Mouse (Mus musculus): ENCODE measurements at regions not wholly inside any gene's neighbourhood (a gene's known extent, or its start where the extent isn't known, plus 50 kb on each side); places are given as distances from the start of the nearest gene placed in this dataset.
A peak's percentile ranks its signal among the peaks of the same experiment; 100 is the strongest.
"Not testable (repeated sequence)": the region's sequence is repeated elsewhere in the genome, so short reads cannot be mapped to it uniquely, and the experiment has no call there.

DNA sequence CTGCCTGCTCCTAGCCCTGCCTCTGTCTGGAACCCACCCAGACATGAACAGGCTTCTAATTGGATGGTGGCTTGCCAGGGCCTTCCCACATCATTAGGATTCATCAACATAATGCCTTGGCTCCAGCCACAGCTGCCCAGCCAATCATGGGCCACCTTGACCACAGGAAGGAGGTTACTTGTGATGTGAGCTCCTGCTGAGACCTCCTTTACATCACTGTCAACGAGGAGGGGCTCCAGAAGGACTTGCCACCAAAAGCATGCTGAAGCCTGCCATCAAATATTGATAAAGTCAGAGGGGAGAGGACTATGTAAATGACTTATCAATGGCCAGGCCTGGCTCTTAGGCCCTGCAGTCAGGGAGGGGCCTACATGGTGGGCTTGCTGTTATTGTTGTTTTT is 175.6 kb downstream of the Map1s start:
- not testable (repeated sequence) for DNase-seq (ENCODE audit: low spot score)

DNA sequence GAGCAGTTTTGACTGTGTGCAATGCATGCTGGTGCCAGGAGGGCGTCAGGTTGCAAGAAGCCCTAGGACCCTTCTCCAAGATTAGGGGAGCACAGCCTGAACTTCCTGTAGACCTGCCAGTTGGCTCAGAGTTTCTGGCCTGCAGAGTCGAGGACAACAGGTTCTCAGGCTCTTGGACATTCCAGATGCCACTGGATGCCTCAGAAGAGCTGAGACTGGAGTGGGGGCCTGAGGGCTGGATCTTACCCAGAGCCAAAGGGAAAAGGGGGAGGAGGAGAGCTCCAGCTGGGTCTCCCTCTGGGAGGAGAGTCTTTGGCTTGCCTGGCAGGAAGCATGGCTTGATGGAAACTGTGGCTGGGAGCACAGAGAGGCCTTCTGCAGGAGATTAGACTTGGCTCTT is 145.4 kb upstream of the Myo9b start:
- not testable (repeated sequence) for DNase-seq (ENCODE audit: low spot score)

DNA sequence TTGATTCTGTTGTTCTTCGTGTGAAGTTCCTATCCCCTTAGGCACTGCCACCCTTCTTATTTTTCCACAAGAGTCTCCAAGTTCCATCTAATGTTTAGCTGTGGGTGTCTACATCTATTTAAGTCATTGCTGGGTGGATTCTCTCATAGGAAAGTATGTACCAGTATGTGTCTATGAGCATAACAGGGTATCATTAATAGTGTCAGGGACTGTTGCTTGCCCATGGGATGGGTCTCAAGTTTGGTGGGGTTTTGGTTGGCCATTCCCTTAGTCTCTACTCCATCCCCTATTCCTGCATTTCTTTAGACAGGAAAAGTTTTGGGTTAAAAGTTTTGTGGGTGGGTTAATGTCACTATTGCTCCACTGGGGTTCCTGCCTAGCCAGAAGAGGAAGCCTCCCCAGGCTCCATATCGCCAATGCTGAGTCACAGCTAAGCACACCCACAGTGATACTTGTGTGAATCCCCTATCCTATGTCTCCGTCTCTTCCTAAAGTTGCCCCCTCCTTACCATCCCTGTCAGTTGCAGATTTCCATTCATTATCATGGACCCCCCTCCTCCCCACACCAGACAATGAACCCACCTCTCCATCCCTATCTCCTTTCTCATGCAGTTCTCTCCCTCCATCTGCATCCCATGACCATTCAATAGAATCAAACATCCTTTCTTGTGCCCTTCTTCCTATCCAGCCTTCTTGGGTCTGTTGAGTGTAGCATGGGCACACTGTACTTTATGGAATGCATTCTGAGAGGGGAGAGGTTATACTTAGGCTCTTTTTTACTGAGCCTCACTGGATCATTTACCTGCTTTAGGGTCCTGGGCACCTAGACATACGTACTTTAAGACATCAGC is 141.9 kb upstream of the Myo9b start:
- no peak for DNase-seq (ENCODE audit: low spot score)

DNA sequence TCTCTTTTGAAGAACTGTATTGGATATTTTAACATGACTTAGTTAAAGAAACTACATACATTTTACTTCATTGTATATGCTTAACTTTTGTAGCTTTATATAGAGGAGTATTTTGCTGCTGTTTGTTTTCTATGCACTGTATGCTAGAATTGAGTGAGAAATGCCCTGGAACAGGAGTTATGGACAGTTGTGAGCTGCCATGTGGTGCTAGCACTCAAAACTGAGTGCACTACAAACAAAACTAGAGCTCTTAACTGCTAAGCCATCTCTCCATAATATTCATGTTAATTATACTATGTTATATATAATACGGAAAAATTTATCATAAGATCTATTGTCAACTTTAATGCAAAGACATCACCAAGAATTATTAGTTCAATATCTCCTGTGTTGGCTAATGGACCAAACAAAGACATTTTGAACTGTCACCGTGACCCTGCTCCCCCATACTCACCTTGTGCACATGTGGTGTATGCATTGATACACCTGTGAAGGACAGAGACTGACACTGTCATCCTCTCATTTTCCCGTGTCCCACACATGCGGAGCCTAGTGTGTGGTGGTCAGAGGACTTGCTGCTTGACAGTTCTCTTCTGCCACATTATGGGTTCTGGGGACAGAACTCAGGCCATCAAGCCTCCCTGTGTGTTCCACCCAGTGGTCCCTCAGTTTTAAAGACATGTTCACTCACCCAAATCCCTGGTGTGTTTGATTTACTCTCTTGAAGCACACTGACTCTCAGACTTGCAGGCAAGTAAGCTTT is 141.0 kb upstream of the Myo9b start:
- DNase-seq (ENCODE audit: low spot score): peak; percentile 26

DNA sequence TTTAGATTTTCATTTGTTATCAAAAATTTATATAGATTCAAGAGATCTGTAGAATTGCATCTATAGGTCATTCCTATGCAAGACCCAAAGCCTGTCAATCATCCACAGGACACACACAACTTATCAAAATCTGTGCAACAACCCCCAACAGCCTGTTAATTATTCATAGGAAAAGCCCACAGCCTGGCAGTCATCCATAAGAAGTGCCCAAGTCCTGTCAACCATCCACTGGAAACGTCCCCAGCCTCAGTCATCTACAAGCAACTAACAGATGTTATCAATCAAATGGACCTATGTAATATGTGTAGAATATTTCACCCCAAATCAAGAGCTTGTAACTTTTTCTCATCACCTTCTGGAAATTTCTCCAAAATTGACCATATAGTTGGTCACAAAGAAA is 139.6 kb upstream of the Myo9b start:
- peak; percentile 19 for DNase-seq (ENCODE audit: low spot score)

DNA sequence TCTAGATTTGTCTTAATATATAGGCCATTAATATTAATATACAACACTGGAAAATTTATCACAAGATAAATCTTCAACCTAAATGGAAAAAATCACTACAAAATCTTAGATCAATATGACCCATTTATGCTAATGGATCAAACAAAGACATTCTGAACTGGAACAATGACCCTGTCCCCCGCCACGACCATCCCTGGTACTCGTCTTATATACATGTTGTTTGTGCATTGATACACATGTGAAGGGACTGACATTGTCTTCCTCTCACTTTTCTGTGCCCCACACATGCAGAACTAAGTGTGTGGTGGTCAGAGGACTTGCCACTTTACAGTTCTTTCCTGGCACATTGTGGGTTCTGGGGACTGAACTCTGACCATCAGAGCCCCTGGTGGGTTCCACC is 135.4 kb upstream of the Myo9b start:
- not testable (repeated sequence) for DNase-seq (ENCODE audit: low spot score)

DNA sequence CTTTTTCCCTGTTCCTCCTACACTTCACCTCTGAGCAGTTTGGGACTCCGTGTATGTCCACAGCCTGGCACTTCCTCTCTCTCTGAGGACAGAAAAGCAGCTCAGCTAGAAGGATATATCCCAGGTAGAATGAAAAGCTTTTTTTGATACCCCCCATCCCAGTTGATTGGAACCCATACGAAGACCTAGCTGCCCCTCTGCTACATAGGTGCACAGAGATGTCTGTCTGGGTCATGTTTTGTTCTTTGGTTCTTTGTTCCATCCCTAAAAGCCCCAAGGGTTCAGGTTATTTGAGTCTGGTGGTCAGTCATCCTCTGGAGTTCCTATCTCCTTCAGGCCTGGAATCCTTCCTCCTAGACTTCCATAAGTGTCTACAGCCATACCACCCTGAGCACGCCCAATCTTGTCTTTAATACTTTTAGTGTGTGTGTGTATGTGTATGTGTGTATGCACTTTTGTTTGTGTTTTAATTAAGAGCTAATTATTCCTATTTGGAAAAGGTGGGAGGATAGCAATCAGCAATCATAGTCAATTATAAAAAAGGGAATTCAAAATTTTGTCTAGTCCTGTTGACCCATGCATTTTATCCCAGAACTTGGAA is 130.0 kb upstream of the Myo9b start:
- DNase-seq (ENCODE audit: low spot score): not testable (repeated sequence)

DNA sequence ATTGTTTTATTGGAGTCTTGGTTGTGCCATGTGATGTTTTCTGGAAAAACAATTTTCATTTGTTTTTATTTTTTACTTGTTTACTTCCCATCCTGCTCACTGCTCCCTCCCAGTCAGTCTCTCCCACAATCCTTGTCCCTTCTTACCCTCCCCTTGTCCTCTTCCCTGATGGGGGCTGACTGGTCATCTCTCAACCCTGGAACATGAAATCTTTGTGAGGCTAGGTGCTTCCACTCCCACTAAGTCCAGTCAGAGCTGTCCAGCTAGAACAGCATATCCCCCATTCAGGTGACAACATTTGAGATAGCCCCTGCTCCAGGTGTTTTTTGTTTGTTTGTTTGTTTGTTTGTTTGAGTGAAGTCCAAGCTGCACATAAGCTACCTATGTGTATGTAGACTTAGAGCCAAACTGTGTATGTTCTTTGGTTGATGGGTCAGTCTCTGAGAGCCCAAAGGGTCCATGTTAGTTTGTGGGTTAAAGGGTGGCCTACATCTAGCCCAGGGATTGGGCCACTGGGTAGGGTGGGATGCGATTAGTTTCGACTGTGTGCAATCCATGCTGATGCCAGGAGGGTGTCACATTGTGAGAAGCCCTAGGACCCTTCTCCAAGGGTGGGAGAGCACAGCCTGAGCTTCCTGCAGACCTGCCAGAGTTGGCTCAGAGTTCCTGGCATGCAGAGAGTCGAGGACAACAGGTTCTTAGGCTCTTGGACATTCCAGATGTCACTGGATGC is 100.9 kb upstream of the Myo9b start:
- not testable (repeated sequence) for DNase-seq (ENCODE audit: low spot score)

DNA sequence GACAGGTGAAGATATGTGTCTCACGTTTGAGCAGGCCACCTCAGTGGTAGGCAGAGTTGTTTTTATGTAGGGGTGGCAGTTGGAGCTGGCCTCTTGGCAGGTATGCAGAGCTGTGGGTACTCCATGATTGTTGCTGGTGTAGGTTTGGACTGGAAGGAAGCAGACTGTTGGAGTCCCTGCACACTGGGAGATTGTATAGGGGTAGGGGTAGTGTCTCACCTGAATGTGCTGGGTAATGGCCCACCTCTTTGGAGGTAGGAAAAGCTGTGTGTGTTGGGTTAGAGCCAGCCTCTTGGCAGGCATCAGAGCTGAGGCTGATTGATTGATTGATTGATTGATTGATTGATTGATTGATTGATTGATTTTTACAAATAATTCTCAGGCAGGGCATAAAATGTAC is 79.6 kb upstream of the Myo9b start:
- not testable (repeated sequence) for DNase-seq (ENCODE audit: low spot score)

DNA sequence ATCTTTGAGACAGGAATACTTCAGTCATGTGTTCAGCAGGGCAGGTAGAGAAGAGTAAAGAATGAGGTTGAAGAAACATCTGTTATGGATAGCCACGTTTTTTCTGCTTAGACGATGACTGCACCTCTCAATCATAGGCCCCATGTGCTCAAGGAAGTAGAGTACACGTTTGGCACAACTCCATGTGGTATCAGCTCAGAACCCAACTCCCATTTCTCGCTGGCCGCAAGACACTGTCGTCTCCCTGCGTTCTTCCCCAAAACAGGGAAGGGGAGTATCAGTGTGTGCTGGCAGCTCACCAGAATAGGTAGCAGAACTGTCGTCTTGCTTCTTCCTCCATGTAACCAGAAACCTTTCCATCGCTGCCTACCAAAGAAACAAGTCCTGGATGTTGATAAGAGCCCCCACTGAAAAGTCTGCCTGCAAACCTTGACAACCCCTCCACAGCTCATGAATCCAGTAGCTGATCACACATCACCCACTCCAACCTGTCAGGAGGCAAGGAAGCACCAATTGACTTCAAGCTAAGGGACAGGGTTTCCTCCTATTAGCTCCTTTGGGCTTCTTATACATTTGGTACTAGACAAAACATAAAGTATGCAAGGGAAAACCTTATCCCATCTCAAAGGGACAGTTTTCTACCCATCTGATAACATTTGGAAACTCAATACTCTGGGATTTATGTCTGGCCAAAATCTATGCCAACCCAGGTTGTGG is 77.3 kb upstream of the Myo9b start:
- not testable (repeated sequence) for DNase-seq (ENCODE audit: low spot score)

Data from MN1 (cell line).